Mouse (Mus musculus) neural tube, embryonic 14.5 days (tissue): ENCODE measurements around the gene Bri3. TPM values are rescaled to one million over a fixed set of nuclear protein-coding genes. Genes with fewer than 3 reads are reported as not detected.

Source experiments
- ATAC-seq: fragments of 200-750 bp; cut with Nextera tagmentation; 2 replicates; pipeline ENCODE4 v1.8.0; 2017; ENCODE audit warnings: low read depth, mild to moderate bottlenecking, moderate TSS enrichment, moderate library complexity
- H3K27ac ChIP-seq: fragments of 300-500 bp; sonication (generic); 2 replicates; pipeline ENCODE4 v1.5.1; 2014; ENCODE audit warnings: low read depth, mild to moderate bottlenecking, control low read depth, low read length, moderate library complexity, mixed read lengths
- H3K27me3 ChIP-seq: fragments of 300-500 bp; sonication (generic); 2 replicates; pipeline ENCODE4 v1.6.1; 2014; ENCODE audit warnings: low read length; ENCODE audit not compliant: control insufficient read depth, insufficient read depth
- H3K36me3 ChIP-seq: fragments of 300-500 bp; sonication (generic); 2 replicates; pipeline ENCODE4 v1.6.1; 2014; ENCODE audit warnings: low read length, mixed read lengths; ENCODE audit not compliant: control insufficient read depth, insufficient read depth
- H3K4me1 ChIP-seq: fragments of 300-500 bp; sonication (generic); 2 replicates; pipeline ENCODE4 v1.6.1; 2014; ENCODE audit warnings: low read length; ENCODE audit not compliant: control insufficient read depth, insufficient read depth
- H3K4me2 ChIP-seq: fragments of 300-500 bp; sonication (generic); 2 replicates; pipeline ENCODE4 v1.6.1; 2014; ENCODE audit warnings: mild to moderate bottlenecking, low read depth, low read length, control low read depth
- H3K4me3 ChIP-seq: fragments of 300-500 bp; sonication (generic); 2 replicates; pipeline ENCODE4 v1.5.1; 2014; ENCODE audit warnings: low read depth, low read length, control low read depth, mixed read lengths
- H3K9ac ChIP-seq: fragments of 300-500 bp; sonication (generic); replicated peaks from 2 replicates; pipeline ENCODE4 v1.6.1; 2014; ENCODE audit warnings: low read depth, mild to moderate bottlenecking, control low read depth, low read length, mixed read lengths
- H3K9me3 ChIP-seq: fragments of 300-500 bp; sonication (generic); 2 replicates; pipeline ENCODE4 v1.6.1; 2016; ENCODE audit warnings: low read length; ENCODE audit not compliant: control insufficient read depth
- WGBS: fragments of 180-500 bp; shearing (Covaris S2); extraction: QIAGEN DNeasy Blood & Tissue Kit; methylation state at CpG from one replicate; pipeline ENCODE4 v1.1.7; 2014; 5-methylcytosine and 5-hydroxymethylcytosine counted together
- polyA plus RNA-seq: library from polyadenylated mRNA; unstranded; fragments of >200 nt; fragmentation: Nextera tagmentation; extraction: Ambion mirVana; gene quantifications from 2 replicates; pipeline ENCODE4 v1.2.1, GENCODE M21; 2014

Bri3 gene
- polyA plus RNA-seq, 1 experiment from 2014 or later, result 114 TPM

GRCm38 (mm10) chr5:144247906-144248585 is 3.8 kb downstream of the Bri3 start:
- H3K27me3 ChIP-seq, result no peaks in the 10 kb centered on the region
- H3K36me3 ChIP-seq, result no peaks in the 10 kb centered on the region
- H3K4me2 ChIP-seq, result no peak overlapping the region
- WGBS, result 84% methylated on average over 10 of the region's 10 CpGs
- no peak for ATAC-seq
- H3K27ac ChIP-seq, result no peak overlapping the region
- H3K9me3 ChIP-seq, result no peaks in the 10 kb centered on the region
- no peaks in the 10 kb centered on the region for H3K4me1 ChIP-seq
- no peak overlapping the region for H3K9ac ChIP-seq
- no peak overlapping the region for H3K4me3 ChIP-seq

- Histone ChIP-seq H3K9ac (no peak overlapping the region), H3K27me3 (no peaks in the 10 kb centered on the region), H3K9me3 (no peaks in the 10 kb centered on the region), H3K27ac (no peak overlapping the region), H3K36me3 (no peaks in the 10 kb centered on the region), H3K4me3 (no peak overlapping the region), H3K4me2 (no peak overlapping the region), H3K4me1 (no peaks in the 10 kb centered on the region)
- no peak for ATAC-seq
- WGBS, result 91% methylated on average over 3 of the region's 3 CpGs
Measured at GRCm38 (mm10) chr5:144249871-144250270, 5.6 kb downstream of the Bri3 start.

GRCm38 (mm10) chr5:144251876-144252577 is 7.8 kb downstream of the Bri3 start:
- Histone ChIP-seq H3K4me3 (no peak overlapping the region), H3K27ac (no peak overlapping the region), H3K27me3 (no peaks in the 10 kb centered on the region; the same call in 1 of the 2 replicates), H3K9me3 (no peaks in the 10 kb centered on the region), H3K4me2 (no peak overlapping the region), H3K4me1 (peaks cover 4% of the 10 kb centered on the region), H3K36me3 (no peaks in the 10 kb centered on the region), H3K9ac (no peak overlapping the region)
- 88% methylated on average over 13 of the region's 13 CpGs for WGBS
- no peak for ATAC-seq

- peaks cover 16% of the 10 kb centered on the region for H3K4me1 ChIP-seq
- WGBS, result 71% methylated on average over 4 of the region's 4 CpGs
- no peak overlapping the region for H3K9ac ChIP-seq
- H3K27ac ChIP-seq, result no peak overlapping the region
- H3K9me3 ChIP-seq, result no peaks in the 10 kb centered on the region
- no peaks in the 10 kb centered on the region for H3K36me3 ChIP-seq
- ATAC-seq, result no peak
- H3K4me3 ChIP-seq, result no peak overlapping the region
- H3K4me2 ChIP-seq, result no peak overlapping the region
- H3K27me3 ChIP-seq, result no peaks in the 10 kb centered on the region; the same call in 1 of the 2 replicates
Measured at GRCm38 (mm10) chr5:144253212-144253611, 9.0 kb downstream of the Bri3 start.

- Histone ChIP-seq H3K9me3 (no peaks in the 10 kb centered on the region), H3K4me2 (peak overlapping the region; percentile 91), H3K4me1 (peaks cover 25% of the 10 kb centered on the region), H3K27ac (no peak overlapping the region), H3K9ac (no peak overlapping the region), H3K27me3 (no peaks in the 10 kb centered on the region; the same call in 1 of the 2 replicates), H3K4me3 (peak overlapping the region; percentile 97), H3K36me3 (no peaks in the 10 kb centered on the region)
- 61% methylated on average over 16 of the region's 16 CpGs for WGBS
- ATAC-seq, result no peak
Measured at GRCm38 (mm10) chr5:144254122-144254810, 10.0 kb downstream of the Bri3 start.

GRCm38 (mm10) chr5:144254811-144255631 is 10.8 kb downstream of the Bri3 start:
- peak overlapping the region; percentile 91 for H3K4me2 ChIP-seq
- no peaks in the 10 kb centered on the region for H3K36me3 ChIP-seq
- under 1% methylated on average over 61 of the region's 84 CpGs for WGBS

GRCm38 (mm10) chr5:144255632-144256540 is 11.6 kb downstream of the Bri3 start:
- ATAC-seq, result peak; percentile 62
- Histone ChIP-seq H3K9ac (peak overlapping the region; percentile 90), H3K36me3 (no peaks in the 10 kb centered on the region), H3K4me3 (peak overlapping the region; percentile 97), H3K4me2 (peak overlapping the region; percentile 91), H3K27me3 (no peaks in the 10 kb centered on the region; the same call in 1 of the 2 replicates), H3K27ac (peak overlapping the region; percentile 68), H3K9me3 (no peaks in the 10 kb centered on the region), H3K4me1 (peaks cover 28% of the 10 kb centered on the region)
- WGBS, result 0% methylated on average over 28 of the region's 40 CpGs

More at GRCm38 (mm10) chr5:144254811-144255631, 10.8 kb downstream of the Bri3 start:
- H3K9ac ChIP-seq, result peak overlapping the region; percentile 90
- H3K27me3 ChIP-seq, result no peaks in the 10 kb centered on the region; the same call in 1 of the 2 replicates
- peak overlapping the region; percentile 97 for H3K4me3 ChIP-seq
- ATAC-seq, result peak; percentile 76
- peak overlapping the region; percentile 68 for H3K27ac ChIP-seq
- H3K9me3 ChIP-seq, result no peaks in the 10 kb centered on the region
- H3K4me1 ChIP-seq, result peaks cover 28% of the 10 kb centered on the region

- peak overlapping the region; percentile 97 for H3K4me3 ChIP-seq
- peaks cover 28% of the 10 kb centered on the region for H3K4me1 ChIP-seq
- H3K9me3 ChIP-seq, result no peaks in the 10 kb centered on the region
- no peaks in the 10 kb centered on the region for H3K36me3 ChIP-seq
- no peak overlapping the region; the same call in 1 of the 2 replicates for H3K27ac ChIP-seq
- ATAC-seq, result no peak
- H3K9ac ChIP-seq, result peak overlapping the region; percentile 90
- WGBS, result 16% methylated on average over 7 of the region's 7 CpGs
- no peaks in the 10 kb centered on the region; the same call in 1 of the 2 replicates for H3K27me3 ChIP-seq
- H3K4me2 ChIP-seq, result peak overlapping the region; percentile 91
Measured at GRCm38 (mm10) chr5:144256541-144256870, 12.3 kb downstream of the Bri3 start.
